Mouse (Mus musculus) megakaryocyte-erythroid progenitor cell, adult 5-6 weeks (primary cell): Measurements from ENCODE around the gene Dock6. TPM values are rescaled to one million over a fixed set of nuclear protein-coding genes. Genes with fewer than 3 reads are reported as not detected.
"Not testable (repeated sequence)": the region's sequence is repeated elsewhere in the genome, so short reads cannot be mapped to it uniquely, and the experiment has no call there.

Experiments used
- ATAC-seq: replicated peaks from 2 replicates; pipeline ENCODE4 v1.8.0; 2016; ENCODE audit warnings: mild to moderate bottlenecking, inconsistent platforms; ENCODE audit not compliant: severe bottlenecking, poor library complexity, low FRiP score, low TSS enrichment
- total RNA-seq, 2 experiments: library from RNA; stranded (forward) in 1 of 2; stranded (reverse) in 1 of 2; fragments of 200-1000, 215-1000 nt in 1 of 2; fragments of >200 nt in 1 of 2; fragmentation: Nextera tagmentation in 1 of 2; gene quantifications; 2 replicates each; pipeline ENCODE4 v1.2.3; 2014 to 2017

The Dock6 gene
- total RNA-seq, 2 experiments from 2014 or later = 0.23 to 0.57 TPM

DNA sequence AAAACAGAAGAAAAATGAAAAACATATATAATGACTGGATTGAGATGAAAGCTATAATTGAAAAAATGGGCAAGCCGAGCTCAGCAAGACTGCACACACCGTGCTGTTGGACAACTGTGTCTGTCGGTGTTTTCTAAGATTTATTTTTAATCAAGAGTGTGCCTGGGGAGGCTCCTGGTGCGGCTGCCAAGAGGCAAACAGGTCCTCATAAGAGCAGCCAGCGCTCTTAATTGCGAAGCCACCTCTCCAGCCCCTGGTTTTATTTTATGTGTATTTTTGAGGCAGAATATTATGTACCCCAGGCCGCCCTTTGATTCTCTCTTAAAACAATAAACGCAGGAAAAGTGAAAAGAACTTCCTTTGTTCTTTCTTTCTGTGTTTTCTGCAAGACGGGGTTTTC, 64.2 kb downstream of the Dock6 start:
- ATAC-seq = no peak

DNA sequence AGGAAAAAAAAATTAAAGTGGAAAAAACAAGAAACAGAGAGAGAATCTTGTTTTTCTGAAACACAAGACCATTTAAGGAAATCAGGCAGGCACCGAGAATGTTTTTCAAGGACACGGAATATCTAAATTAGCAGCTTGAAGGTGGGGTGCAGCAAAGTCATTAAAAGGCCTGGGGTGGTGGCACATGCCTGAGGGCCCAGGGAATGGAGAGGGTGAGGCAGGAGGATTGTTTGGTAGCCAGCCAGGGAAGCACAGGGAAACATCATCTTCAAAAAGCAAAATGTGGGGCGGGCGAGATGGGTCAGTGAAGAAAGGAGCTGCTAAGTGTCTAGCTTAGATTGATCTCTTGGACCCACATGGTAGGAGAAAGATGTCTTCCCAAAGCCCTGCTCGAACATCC, 64.8 kb downstream of the Dock6 start:
- ATAC-seq = no peak

DNA sequence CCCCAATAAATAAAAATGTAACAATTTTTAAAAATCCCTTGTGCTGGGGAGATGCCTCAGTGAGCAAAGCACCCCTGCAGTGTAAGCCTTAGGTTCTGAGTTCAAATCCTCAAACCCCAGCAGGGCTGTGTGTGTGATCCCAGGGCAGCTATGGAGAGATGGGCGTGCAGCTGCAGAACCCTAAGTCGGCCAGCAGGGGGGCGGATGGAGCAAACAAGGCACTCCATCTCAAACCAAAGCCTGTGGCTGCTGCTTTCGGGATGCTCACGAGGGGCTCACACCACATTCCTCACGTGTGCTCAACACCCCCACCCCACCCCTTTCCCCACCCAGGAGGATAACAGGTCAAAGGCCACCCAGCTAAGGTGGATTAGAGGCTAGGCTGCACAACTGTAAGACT, 65.5 kb downstream of the Dock6 start:
- ATAC-seq = peak; percentile 86

DNA sequence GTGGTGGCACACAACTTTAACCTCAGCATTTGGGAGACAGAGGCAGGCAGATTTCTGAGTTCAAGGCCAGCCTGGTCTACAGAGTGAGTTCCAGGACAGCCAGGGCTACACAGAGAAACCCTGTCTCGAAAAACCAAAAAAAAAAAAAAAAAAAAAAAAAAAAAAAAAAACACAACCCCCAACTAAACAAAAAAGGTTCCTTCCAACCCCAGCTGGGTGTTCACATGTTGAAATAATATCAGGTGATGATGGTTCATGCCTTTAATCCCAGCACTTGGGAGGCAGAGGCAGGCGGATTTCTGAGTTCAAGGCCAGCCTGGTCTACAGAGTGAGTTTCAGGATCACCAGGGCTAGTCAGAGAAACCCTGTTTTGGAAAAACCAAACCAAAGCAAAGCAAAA, 66.1 kb downstream of the Dock6 start:
- not testable (repeated sequence) for ATAC-seq

DNA sequence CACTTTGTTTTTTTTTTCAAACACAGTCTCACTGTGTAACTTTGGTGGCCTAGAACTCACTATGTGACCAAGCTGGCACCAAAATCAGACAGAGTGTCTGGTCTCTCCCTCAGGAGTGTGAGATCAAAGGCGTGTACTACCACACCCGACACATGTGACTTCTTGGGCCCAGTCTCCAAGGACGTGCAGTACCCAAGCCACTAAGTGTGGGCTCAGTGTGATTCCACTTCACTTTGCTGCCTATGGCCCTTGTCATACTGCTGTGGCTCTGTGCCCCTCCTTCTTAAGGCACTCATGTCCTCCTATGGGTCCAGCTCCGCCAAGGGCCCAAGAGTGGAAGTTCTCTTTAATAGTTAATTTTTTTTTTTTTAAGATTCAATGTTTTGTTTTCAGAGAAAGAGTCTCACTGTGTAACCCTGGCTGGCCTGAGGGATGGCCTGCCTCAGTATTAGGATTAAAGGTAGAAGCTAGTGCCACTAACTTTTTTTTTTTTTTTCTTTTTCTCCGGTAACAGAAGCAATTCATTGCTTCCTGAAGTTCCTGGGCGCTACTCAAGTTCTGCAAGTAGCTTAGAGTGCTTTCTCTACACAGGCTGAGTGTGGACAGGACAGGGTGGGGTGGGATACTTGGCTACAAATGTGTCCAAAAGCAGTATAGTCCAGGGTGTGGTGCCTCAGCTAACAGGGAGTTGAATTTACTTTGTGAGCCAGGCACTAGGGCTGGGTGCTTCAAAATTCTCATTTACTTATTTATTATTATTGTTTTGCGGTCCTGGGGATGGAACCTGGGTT, 67.7 kb downstream of the Dock6 start:
- ATAC-seq = no peak

DNA sequence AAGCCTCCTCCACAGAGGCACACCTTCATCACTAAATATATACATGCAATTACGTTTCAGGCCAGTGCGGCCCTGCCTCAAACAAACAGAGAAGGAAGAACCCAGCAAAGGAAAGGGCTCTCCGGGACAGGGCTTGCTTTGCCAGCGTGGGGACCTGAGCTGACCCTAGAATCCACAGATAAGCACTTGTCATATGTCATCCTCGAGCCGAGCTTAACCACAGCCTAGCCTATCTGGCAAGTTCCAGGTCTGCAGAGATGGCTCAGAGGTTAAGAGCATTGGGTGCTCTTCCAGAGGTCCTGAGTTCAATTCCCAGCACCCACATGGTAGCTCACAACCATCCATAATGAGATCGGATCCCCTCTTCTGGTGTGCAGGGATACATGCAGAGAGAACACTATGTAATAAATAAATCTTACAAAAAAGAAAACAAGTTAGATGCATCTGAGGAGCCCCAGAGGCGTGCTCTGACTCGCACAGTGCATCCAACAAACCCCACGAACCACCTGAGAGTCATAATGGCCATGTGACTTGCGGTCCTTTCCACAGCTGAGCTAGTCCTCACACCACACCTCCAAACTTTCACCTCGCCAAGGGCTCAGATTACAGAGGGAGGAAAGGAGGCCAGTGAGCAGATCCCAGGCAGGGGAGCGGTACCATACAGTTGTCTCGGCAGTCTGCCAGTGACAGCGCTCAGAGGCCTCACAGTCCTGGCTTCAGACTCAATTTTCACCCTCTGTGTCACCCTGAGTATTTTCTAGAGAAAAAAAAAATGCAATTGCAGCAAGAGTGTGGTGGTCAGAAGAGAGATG, 70.6 kb downstream of the Dock6 start:
- peak; percentile 75 for ATAC-seq

DNA sequence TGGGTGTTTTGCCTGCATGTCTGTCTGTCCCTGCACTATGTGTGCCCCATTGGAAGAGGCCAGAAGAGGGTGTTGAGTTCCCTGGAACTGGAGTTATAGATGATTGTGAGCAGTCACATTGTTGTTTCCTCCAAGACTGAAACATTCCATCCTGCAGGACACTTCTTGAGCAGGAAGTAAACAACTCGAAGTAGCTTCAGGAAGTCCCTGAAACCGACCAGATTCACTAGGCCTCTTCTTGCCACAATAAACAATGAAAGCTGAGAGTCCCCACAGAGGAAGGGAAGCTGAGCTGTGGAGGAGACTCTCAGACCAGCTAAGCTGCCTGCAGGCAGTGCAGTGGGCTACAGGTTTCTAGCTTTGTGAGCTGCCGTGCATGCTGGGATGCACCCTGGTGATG, 74.7 kb downstream of the Dock6 start:
- no peak for ATAC-seq

DNA sequence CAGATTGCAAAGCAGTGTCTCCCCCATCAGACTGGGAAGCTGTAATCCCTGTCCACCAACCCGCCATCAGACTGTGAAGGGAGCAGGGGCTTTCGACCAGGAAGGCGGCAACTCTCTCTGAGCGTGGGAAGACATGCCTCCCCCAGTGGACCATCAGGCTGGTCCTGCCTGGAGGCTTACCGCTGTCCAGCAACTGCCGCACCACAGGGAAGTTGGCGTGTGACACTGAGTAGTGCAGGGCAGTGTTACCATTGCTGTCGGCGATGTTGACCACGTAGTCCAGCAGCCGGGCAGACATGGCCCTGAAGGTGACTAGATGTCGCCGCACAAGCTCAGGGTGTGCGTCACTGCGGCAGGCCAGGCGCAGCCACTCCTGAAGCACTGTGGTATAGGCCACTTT, 78.1 kb downstream of the Dock6 start:
- no peak for ATAC-seq

DNA sequence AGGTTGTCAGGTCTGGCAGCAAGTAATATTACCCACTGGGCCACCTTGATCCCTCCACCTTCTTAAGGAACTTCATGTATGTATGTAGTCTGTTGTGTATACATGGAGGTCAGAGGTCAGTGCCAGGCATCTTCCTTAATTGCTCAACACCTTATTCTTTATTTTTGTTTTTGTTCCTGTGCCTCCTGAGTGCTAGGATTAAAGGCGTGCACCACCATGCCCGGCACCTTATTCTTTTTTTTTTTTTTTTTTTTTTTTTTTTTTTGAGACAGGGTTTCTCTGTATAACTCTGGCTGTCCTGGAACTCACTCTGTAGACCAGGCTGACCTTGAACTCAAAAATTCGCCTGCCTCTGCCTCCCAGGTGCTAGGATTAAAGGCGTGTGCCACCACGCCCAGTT, 79.0 kb downstream of the Dock6 start:
- not testable (repeated sequence) for ATAC-seq

DNA sequence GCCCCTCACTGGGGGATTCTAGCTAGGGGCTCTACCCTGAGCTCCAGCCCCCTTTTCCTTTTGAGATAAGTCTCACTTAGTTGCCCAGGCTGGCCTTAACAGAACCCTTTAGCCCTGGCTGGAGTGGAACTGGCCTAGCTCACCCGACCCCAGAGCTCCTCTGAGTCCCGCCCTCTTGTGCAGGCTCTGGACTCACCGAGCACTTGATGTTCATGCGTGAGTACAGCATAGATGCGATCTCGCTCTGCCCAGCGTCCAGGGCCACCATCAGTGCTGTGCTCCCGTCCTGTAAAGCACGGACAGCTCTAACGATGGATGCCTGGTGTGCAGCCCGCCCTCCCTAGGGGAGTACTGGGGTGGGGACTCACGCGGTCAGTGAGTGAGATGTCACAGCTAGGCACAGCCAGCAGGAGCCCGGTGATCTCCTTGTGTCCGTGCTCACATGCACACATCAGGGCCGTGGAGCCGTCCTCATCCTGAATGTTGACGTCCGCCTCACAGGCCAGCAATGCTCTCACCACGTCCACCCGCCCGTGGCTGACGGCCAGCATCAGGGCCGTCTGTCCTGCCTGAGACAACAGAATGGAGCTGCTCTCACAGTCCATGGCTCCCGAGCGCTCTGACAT, 82.8 kb downstream of the Dock6 start:
- ATAC-seq = no peak

DNA sequence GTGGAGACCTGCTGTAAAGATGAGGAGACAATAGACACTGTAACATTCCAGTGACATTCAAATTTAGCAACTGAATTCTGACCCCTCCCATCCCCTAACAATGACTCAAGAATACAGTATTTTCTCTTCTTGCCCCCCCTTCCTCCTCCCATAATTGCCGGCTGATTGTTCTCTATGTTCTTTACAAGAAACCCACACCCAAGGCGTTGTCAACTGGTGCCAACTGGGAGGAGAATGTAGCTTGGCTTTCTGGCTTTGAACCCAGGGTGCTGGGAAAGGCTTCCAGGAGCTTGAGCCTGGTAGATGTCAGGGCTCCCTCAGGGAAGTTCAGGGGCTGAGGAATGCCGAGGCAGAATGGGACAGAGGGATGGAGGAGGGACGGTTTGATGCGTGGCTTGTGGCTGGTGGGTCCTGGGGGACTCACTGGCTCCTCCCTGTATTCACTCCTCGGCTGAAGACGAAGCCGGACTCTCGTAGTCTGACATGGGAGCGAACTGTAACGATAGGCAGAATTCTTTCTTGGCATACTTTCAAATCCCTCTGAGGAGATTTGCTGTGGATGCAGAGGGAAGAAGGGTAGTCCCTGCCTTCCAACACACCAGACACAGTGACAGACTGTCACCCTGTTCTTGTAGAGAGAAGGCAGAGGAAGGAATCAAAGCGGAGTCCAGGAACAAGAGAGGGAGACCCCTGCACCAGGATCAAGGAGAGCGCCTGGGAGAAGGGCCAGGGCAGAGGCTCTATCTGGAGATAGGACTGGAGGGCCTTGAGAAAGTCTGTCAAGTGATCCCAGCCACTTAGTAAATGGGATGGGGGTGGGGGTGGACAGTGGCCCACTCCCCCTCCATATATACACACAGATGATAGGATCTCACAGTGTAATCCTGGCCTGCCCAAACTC, 83.7 kb downstream of the Dock6 start:
- no peak for ATAC-seq

DNA sequence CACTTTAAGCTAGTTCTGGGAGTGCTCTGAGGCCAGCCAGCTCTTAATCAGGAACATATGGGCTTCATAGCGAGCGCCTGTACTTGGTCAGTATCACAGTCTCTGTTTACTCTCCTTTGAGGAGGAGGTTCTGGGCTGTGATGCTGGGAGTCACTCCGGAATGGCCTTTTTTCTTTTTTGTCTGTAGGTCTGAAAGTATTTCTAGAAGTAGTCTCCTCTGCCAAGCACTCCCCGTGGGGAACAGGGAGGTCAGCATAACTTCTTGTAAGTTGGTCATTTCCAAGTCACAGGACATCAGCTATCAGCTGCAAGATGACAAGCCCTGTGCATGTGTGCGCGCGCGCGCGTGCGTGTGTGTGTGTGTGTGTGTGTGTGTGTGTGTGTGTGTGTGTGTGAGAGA, 84.5 kb downstream of the Dock6 start:
- ATAC-seq = no peak

DNA sequence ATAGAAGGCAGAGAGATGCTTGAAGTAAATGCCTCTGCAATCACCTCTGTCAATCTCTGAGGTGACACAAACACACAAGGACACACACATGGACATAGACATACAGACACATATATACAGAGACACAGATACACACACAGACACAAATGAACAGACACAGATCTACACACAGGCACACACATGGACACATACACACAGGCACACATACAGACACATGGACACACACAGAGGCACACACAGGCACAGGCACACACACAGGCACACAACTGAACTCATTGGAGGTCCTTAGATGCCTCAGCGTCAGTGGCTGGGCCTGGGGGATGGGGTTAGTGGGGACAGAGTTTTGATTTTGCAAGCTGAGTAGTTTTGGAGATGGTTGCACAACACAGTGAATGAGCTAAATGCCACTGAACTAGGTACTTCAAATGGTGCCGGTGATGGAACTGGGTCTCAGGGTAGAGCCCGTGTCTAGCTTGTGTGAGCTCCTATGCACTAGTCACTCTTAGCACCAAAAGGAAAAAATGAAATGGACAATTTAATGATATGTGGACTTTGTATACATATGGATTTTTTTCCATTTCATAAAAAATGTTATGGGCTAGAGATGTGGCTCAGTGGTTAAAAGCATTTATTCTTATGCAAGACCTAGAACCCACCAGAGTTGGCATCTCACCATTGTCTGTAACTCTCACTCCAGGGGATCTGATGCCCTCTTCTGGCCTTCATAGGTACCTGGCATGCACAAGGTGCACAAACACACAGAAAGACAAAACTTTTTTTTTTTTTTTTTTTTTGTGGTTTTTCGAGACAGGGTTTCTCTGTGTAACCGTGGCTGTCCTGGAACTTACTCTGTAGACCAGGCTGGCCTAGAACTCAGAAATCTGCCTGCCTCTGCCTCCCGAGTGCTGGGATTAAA, 88.1 kb downstream of the Dock6 start:
- no peak for ATAC-seq

DNA sequence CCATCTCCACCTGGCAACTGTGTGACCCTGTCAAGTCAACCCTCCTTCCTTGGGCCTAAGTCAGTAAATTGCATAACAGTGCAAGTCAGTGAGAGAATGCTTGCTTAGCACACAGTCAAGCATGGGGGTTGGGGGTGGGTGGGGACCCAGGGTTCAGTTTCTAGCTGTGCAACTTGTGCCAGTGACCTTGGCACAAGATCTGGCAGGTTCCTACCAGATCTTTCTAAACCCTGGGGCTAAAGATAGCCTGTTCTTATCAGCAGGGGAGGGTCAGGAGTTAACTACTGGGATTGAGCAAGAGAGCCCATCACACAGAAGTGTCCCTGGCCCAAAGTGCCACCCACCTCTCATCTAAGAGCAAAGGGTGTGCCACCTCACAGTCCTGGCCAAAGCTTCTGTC, 90.3 kb downstream of the Dock6 start:
- no peak for ATAC-seq

DNA sequence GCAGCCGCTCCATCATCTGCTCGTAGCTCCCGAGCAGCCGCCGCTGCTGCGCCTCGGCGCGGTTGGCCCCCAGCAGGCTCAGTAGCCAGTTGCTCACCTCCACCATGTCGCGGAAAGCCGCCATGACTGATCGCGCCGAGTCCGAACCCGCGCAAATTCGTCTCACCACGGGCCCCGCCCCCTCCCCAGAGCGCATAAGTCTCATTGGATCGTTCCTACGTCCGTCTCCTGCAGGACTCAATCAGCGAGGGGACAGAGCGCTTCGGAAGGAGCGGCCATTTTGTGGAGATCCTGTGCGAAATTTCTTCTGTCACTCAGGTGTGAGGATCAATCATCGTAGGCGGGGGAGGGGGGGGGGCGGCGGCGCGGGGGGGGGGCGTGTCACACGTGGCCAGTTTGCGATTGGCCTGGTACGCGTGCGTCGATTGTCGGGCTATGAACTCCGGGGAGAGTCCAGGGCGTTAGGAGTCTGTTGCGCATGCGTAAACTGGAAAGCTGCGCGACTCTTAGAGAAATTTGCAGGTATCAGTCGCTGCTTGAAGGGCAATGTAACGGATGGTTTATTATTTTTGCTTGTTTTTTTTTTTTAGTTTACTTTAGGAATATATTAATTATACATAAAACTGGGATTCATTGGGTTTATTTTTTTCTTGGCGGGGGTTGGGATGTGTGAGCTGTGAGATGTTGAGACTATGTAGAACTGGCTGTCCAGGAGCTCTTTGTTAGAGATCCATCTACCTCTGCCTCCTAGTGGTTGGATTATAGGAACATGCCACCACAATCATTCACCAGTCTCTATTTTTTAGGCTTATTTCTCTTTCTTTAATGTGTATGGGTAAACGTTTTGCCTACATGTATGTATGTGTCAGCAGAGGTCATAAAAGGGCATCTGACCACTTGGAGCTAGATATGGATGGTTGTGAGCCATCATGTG, 92.0 kb downstream of the Dock6 start, which contains the start of gene Spc24:
Gene Spc24 (minus strand): TSS at position 149 of the 934 bp plus-strand sequence.
- peak; percentile 95 for ATAC-seq

DNA sequence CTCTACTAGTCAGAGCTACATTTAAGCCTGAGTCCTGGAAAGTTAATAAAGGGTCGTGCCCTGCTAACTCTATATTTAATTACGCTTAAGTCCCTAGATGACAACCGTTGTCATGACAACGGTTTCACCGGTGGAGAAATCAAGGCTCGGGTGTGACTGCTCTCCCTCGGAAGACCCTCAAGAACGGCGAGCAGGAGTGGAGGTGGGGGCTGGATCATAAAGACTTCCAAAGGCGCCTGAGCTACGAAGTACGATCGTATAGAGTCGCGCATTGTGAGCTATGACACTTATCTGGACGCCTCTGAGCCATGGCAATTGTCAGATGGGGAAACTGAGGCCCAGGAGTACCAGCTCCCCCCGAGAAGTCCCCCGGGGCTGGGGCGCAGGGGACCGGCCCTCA, 92.7 kb downstream of the Dock6 start:
- ATAC-seq = no peak
